Mouse (Mus musculus) spleen, postnatal 4 days (tissue): ENCODE data around the gene Fam78a.
"Not testable (repeated sequence)": the region's sequence is repeated elsewhere in the genome, so short reads cannot be mapped to it uniquely, and the experiment has no call there.

ENCODE experiments used
- DNase-seq, 2 experiments: peaks; one replicate each; pipeline ENCODE4 v3.0.0; 2022; ENCODE audit warnings: low spot score in 2 of 2

Gene Fam78a

DNA sequence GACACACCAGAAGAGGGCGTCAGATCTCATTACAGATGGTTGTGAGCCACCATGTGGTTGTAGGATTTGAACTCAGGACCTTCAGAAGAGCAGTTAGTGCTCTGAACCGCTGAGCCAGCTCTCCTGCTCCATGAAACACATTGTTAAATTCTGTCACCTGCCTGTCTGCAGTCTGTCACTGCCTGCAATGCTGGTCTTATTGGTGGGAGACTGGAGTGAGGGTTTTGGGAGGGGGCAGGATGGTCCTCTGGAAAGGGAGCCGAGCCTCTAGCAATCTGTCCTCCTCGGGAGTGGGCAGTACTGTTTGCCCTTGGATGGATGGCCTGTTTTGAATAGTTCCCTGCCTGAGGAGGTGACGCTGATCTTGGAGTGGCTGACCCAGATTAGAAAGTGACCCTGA, 40.8 kb downstream of the Fam78a start:
- DNase-seq = no peak

DNA sequence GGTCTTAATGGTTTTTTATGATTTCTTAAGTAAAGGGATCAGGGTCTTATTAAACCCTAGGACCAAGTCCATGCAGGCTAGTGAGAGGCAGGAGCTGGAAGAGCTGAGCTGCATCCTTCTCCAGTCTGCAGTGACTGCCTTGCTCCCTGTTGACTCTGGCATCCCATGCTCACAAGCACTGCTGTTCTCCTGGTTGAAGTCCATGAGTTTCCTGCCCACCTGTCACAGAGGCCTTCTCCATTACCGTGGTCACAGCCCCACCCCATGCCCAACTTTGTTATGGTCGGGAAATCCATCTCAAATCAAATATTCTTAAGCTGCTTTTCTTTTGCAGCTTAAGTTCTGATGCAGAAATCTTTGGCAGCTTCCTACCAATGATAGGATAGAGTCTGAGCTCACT, 43.6 kb downstream of the Fam78a start:
- no peak for DNase-seq

DNA sequence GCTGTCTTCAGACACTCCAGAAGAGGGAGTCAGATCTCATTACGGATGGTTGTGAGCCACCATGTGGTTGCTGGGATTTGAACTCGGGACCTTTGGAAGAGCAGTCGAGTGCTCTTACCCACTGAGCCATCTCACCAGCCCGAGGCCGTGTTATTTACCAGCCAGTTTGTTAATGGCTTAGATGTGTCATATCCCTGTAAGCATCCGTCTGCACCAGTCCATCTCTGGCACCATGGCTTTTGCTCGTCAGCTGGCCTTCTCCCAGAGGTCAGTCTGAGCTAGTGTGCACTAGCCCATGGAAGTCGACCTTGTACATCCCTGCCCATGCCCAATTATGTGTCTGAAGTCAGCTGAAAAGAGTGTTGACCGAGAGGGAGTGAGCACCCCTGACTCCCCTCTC, 44.0 kb downstream of the Fam78a start:
- DNase-seq = not testable (repeated sequence)

DNA sequence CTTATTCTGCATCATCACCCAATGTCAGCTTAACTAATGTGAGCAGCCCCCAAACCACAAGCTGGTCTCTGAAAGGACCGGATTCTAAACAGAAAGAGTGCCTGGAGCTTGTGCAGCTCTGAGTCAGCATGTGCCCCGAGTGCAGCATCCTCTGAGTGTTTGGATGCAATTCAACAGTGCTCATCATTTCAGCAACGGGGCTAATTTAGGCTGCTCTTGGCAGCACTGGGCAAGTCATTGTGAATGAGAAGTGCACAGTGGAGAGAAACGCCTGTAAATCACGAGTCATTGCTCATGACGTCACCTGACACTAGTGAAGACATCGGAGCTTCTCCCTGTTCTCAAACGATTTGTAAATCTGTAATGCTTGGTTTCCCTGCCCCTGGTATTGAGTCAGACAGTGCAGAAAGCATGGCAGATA, 46.0 kb downstream of the Fam78a start:
- DNase-seq = no peak

DNA sequence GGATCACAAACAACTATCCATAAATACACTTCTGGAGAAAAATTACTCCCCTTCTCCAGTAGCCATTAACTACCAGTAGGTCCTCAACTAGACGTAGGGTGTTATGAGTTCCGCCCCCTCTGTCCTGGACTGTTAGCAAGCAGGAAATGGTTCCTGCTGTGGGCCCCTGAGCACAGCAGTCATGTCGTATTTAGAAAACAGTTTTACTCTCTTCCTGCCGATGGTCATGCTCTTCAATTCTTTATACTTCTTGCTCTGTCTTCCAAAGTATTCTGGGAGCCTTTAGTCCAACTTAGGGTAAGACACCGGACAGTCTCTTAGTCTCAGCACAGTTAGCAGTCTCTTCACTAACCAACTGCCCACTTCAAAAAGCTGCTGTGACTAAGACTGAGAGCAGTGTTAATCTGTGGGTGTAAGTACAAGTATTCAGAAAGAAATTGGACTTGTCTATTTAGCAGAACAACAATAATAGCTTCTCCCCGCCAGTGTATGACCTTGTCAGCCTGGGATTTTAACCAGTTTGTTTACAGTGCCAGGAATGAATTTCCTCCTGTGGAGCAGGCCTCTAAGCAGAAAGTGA, 47.3 kb downstream of the Fam78a start:
- DNase-seq = no peak

DNA sequence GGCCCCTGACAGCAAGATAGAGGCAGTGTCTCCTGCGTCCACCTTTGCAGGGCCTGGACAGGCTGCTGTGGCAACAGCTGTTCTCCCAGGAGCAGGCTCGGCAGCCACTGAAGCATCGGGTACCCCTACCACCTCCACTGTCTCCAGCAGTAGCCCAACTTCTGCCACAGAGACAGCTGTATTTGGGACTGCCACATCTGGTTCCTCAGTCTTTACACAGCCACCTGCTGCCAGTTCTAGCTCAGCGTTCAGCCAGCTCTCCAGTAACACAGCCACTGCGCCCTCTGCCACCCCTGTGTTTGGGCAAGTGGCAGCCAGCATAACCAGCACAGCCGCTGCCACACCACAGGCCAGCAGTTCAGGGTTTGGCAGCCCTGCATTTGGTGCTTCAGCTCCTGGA, 50.5 kb downstream of the Fam78a start:
- DNase-seq = no peak

DNA sequence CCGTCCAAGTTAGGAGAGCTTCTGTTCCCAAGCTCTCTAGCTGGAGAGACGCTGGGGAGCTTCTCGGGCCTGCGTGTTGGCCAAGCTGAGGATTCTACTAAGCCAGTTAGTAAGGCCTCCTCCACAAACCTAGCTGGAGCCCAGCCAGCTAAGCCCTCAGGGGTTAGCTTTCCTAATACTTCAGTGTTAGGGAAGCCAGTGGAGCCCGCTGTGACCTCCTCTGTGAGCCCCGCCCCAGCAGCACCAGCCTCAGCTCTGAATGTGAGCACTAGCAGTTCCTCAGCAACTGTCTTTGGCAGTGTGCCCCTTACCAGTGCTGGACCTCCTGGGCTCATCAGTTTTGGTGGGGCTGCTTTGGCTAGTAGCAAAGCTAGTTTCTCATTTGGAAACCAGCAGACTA, 51.2 kb downstream of the Fam78a start:
- no peak for DNase-seq

DNA sequence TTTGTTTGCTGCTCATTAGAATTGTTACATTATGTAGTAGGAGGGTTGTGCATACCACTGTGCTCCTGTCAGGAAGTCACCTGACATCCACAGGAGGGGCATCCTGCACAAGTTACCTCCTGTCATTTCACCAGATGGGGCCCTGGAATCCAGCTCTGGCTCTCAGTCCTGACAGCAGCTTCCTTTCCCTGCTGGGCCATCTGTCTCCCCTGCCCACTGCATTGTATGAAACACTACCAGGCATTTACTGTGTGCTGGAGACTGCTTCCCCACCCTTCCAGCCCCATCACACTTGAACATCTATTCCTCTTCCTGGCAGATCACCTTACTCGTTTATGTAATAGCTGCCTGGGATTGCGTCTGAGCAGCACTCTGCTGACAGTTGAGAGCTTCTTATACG, 55.0 kb downstream of the Fam78a start:
- DNase-seq = no peak

DNA sequence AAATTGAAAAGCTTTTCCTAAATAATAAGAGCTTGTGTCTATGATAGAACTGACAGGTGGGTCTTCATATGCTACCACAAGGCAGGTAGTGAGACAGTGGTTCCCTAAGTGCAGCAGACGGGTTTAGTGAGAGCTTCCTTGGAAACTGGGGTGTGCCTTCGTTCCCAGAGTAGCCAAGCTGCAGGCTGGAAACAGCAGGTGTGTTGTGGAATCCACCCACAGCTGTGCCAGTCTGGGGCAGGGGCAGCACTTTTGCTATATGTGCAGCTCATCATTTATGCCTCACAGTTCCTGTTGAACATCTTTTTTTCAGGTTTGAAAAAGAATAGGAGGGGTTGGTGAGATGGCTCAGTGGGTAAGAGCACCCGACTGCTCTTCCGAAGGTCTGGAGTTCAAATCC, 60.3 kb downstream of the Fam78a start:
- no peak for DNase-seq

DNA sequence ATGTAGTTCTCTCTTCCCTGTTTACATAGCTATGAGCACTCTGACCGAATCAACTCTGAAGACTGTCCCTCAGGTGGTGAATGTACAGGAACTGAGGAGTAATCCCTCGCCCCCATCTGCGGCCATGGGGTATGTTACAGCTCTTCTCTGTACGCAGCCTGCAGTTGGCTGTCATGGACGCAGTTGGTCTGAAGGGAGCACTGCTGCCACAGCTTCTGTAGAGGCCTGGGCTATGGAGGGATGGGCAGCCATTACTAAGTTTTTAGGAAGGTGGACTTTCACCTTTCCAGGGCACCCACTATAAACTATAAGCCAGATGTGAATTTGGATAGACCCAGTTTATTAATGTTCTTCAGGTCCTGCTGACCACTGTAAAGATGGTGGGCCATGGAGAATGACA, 64.4 kb downstream of the Fam78a start:
- DNase-seq = no peak

DNA sequence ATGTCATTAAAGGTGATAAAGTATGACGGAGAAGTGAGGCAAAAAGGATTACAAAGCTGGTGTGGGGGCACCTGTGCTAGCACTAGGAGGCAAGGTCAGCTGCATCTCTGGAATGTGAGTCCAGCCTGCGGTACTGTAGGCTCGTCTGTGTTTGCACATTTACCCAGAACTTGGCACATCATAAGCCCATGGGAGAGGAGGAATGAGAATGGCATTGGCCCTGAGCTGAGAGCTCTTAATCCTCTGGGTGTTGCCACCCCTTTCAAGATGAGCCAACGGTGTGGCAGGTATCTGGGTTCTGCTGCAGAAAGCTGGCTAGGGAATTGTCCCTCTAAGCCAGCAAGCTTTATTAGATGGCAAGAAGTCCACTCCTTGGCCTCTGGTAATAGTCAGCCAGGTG, 65.0 kb downstream of the Fam78a start:
- DNase-seq = no peak

DNA sequence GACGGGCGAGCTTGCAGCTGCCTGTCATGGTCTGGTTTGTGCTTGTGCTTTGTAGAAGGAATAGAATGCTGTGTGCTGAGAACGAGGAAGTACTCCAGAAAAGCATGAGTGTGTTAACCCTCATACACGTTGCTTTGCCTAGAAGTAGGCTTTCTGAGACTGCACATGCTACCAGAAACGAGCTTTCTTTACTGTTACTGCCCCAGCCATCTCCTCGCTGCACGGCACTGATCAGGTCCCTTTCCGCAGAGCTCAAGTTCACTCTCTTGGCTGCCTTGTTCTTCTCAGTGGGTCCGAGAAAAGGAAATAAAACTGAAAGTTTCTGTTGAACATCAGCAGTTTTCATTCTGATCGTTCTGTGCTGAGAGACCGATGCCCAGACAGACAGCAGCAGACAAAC, 75.9 kb downstream of the Fam78a start:
- no peak for DNase-seq

DNA sequence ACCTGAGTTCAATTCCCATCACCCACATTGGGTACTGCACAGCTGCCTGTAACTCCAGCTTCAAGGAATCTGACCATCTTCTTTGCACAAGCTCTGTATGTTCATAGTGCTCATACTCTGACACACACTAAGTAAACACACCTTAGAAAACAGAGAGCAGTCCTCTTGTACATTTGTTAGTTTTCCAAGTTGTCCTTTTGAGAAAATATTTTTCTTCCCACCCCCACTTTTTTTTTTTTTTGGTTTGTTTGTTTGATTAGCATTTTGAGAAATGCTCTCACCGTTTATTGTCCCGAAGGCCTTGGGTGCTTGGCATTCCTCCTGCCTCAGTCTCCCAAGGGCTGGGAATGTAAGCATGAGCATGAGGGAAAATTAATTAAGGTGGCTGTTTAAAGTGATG, 76.3 kb downstream of the Fam78a start:
- DNase-seq = no peak
